Mouse (Mus musculus) kidney, adult 11 months (tissue): ENCODE results near the gene Ntng1.

ENCODE experiments used
- DNase-seq: peaks from one replicate; pipeline ENCODE4 v3.0.0; 2022

Ntng1 gene

DNA sequence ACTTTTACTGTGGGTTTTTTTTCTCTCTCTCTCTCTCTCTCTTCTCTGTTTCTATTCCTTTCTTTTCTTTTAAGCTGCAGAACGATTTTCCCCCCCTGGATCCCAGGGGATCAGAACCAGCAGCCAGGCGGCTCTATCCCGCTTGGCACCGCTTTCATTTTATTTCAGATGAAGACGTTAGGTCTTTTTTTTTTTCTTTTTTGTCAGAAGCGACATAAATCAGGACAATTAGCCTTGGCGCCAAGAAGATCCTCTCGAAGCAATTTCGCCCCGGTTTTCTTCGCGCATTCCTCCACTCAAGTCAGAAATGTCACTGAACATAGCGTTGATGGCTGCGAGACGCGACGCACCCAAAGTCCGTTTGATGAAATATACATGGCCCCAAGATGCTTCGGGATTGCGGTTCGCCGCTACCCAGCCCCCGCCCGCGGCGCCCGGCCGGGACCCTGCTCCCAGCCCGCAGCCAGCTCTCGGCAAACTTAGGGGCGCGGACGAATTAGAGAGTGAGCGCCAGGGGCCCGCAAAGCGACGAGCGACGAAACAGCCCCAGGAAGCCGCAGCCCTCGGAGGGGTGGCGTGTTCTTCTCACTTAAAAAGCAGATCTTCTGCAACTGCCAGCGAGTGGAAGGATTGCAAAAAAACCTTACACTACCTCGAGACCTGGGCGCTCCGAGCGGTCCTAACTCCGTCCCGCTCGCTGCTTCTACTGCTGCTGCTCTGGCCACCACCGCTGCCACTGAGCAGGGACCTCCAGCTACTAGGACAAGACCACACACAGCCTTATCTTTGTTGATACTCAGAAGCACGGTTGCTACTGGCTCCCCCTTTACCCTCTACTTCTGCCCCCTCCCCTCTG, at the start of gene Ntng1:
Gene Ntng1, minus strand, starts transcription at position 806 of the 856 bp plus-strand sequence.
- no peak for DNase-seq

DNA sequence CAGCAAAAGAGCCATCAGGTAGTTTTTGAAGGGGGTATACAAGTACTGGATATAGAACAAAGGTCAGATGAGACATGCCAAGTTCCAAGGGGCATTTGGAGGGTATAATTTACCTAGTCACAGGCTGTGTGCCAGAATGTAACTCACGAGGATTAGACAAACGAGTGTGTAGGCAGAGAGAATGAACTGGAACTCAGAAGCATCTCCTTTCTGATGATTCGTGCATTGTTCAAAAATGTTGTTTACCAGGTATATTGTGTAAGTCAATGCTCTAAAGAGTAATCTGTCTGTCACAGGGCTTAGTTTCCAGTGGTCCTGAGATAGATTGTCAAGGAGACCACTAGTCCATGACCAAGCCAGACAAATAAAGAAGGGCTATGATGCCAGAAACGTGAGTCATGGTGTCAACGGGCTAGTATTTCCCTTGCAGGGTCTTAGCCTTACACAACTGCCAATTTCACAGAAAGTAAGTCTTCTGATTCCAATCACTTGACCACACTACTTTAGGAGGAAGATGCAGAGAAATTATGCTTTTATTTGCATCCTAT, 43.7 kb upstream of the Ntng1 start:
- DNase-seq = peak; percentile 4

DNA sequence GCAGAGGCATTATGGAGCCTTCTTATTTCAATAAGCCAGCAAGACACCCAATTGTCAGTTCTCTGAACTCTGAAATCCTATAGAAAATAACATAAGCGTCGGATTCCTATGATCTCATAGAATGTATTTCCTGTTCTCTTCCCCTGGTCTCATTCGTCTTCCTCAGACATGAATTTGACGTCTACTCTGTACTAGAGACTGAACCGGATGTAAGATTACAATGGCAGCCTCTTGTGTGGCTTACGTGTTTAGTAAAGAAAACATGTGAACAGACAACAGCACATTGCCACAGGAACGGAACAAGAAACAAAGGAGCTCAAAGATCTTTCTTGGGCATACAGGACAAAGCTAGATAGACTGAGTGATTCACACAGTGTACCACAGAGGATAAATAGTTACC, 5.3 kb upstream of the Ntng1 start:
- no peak for DNase-seq

DNA sequence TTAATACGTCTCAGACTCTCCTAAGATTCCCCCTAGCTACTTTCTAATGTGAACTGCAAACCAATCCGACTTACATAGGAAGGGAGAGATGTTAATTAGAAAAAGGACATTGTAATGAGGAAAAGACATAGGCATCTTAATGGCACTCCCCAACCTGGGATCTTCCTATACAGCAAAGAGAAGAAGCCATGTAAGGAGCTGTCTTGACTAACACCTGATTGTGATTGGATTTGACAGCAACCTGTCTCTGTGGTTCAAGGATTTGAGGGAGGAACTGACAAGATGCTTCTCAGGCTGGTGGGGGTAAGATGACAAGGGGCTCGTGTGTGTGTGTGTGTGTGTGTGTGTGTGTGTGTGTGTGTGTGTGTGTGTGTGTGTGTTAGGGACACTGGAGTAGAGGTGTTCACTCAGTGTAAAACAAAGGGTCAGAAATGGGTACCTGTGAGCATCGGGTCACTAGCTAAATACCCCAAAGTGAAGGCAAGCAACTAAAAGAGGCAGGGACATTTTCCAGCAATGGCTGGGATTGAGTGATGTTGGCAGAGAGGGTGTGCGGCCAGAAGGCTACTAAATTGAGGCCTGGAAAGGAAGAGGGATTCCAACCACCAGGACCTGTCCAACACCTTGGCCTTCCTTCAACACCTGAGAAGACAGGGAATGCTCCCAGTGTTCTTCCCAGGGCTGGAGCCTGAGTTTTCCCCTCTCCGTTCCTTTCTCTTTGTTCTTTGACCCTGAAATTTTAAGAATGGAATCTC, 667 bp upstream of the Ntng1 start:
- no peak for DNase-seq

DNA sequence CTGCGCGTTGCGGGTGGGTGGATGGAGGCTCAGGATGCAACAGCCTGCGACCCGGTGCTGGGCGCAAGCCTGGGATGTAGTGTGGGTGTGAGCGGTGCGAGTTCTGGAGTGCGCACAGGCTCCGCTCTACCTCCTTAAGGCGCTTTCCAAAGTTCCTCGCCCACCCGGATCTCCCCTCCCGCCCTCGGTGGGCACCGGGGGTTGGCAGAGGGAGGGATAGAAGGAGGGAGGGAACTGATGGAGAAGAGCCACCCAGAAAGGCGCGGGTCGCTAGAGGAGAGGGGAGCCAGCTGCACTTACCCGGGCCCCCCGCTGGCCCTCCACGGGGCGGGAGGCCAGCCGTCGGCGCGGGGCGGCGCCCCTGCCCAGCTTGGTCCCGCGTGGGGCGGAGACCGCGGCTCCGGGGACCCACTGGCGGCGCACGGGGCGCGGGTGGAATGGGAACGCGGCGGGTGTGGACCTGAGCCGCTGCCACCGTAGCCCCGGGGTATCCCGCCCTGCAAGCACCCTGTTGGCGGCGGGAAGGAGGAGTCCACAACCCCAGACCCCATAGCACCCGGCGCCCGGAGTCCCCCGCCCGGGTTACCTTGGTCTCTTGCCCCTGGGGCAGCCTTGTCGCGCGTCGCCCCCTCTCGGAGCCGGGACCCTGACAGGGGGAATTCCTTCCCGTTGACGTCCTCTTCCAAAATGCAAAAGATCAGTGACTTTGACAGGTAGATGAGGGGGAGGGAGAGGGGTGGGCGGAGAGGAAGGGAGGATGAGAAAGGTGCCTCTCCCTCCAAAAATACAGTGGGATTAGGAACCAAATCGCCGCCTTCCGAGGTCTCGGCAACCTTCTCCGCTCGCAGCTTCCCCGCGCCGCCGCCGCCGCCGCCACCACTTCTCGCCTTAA, 1.3 kb downstream of the Ntng1 start:
- DNase-seq = no peak

DNA sequence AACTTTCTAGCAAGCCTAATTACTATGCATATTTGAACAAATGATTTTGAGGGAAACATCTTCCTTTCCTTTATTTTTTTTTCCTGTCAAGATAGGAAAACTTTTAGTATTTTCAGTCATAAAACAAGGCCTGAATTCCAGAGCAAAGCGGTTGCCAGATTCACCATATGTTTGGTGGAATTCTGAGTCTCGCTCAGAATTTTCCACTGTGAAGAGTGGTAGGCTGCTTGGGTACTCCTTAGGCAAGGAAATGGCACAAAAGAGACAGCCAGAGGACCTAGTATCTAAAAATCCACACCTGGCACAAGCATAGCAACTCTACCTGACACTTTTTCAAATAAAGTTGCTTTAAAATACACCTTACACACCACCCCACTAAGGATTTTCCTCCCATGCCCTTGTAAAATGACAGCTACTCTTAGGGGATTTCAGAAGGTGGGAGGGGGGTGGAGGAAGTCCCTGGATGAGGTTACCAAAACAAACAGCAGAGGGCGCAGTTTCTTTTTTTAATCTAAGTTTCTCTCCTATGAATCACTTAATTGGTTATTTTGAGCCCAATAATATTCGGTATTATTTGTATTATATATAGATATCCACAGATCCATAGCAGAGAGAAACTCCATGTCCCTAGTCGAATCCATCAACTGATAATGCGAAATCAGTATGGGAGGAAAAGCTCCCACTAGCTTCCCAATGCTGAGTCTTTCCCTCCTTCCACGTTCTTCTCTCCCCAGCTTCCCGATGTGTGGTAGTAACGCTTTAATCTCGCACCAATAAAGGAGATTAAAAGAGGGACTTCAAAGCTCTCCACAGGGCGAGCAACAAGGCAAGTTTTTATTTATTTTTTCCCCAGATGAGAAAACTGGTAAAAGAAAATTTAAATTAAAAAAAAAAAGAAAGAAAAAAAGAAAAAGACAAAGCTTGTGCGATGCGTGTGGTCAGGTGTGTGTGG, 2.2 kb downstream of the Ntng1 start:
- DNase-seq = no peak

DNA sequence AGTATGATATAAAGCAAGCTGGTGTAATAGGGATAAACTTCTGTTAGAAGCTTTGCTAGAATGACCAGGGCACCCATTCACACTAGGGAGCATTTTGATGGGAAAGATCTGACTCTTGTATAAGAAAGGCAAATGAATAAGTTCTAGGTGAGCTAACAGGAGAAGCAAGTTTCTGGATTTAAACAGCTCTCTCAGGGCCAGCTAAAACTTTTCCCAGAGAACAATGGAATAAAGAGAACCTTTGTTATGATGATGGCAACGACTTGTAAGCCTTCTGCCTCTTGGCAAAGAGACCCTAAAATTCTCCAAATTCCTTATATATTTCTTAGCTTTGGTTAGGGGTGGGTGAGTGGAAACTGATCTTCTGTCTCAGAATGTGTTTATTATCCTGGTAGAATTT, 7.7 kb downstream of the Ntng1 start:
- DNase-seq = no peak

DNA sequence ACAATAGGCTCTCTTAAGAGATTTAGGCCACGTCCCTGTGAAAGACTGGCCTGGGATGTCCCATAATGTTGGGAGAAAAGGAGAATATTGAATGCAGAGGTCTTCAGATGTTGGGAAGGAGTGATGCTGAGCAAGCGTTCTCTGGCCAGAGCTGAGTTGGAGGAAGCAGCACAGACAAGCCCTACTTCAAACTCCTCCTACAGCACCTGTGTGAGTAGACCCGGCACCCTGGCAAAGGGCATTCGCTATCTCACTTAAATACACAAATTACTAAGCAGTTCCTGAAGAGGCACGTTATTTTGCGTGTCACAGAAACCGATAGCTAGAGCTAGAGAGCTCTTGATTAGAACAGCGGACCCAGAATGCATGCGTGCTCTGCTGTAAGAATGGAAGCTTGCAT, 10.7 kb downstream of the Ntng1 start:
- DNase-seq = no peak

DNA sequence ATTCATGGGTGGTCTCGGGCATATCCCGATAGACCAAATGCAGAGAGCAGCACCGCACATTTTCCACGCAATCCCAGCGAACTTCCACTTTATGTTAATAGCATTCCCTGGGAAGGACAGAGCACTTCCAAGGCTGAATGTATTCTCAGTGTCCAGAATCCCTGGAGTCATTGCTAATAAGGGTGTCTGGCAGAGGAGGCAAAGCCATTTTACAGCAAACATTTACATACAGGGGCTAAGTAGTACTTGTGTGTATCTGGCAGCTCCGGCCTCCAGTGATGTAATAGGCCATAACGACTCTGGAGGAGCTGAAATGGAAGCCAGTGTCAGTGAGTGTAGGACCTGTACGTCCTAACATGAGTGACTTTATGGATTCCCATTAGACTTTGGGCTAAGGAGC, 11.5 kb downstream of the Ntng1 start:
- DNase-seq = no peak

DNA sequence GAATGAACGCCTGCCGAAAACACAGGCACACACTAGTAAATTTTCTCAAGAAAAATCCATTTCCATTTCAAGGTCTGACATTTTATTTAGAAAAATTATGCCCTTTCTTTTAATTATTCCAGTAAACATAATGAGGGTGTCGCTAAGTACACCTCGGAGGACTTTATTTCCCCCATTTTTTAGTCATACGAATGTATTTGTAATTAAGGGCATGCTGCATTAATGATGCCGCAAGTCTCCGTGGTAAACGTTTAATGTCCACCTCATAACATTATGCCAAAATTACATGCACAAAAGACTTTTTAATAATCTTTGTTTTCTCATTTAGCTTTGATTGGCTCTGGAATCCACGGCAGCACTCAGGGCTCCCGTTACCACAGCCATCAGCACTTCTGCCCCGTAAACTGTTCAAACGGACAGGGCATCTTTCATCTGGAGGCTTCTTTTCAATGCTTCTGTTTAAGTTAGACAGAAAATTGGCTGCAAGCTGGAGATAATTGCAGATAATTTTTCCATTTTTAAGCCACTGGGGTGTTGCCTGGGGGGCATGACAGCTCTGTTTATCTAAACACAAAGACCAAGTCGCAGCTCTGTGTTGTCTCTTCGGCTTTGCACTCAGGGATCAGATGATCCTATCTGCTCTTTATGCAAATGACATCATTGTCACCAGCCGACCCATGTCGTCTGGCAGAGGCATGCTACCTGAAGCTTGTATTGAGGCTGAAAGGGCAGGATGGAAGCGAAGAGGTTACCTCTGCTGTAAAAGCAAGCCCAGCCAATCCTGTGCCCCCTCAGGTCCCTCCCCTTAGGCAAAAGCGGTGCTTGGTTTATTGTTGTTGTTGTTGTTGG, 12.5 kb downstream of the Ntng1 start:
- DNase-seq = no peak

DNA sequence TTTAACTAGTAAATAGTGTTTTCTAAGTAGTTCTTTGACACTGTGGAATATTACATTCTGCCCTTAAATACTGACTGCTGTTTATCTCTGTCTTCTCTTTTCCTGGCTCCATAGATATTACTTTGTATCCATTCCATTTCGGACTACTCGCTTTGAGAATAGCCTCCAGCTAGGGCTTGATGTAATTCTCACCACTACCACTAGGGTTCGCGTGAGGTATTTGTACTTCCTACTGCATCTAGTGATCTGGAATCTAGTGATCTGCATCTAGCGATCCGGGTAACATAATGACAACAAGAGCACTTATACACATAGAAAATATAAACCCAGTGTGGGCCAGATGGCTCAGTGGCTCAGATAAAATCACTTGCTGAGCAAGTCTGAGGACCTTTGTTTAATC, 14.2 kb downstream of the Ntng1 start:
- no peak for DNase-seq

DNA sequence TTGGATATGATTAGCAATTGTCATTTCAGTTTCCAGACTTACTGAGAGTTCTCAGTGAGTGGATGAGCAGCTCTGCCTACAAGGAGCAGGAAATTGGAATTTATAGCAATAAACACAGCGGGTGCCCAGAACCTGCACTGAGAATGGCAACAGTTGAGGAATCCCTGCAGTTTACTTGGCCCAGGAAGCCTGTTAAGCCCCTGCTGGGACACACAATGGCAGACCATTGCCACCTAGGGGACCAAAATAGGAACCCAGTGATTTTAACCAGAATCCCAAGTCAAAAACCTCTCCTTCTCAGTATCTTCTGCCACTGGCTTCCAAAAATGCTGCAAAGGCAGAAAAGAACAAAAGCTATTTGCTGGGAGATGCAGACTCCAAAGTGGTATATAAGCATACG, 37.8 kb downstream of the Ntng1 start:
- DNase-seq = no peak

DNA sequence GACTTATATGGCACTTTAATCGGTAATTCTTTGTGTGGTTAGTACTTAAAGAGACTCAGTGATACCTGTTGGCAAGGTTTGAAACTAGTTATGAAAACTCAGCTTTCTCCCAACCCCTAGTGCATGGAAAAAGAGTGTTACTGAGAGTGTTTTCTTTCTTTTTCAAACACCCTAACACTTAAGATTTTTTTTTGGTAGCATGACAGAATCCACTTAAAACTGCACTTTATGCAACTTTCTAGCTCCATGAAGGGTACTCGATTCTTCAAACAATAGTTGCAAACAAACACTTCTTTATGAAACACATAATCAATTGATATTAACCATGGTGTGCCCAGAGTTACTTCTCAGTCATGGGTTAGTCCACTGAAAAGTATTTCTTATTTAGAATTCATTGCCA, 49.4 kb downstream of the Ntng1 start:
- no peak for DNase-seq

DNA sequence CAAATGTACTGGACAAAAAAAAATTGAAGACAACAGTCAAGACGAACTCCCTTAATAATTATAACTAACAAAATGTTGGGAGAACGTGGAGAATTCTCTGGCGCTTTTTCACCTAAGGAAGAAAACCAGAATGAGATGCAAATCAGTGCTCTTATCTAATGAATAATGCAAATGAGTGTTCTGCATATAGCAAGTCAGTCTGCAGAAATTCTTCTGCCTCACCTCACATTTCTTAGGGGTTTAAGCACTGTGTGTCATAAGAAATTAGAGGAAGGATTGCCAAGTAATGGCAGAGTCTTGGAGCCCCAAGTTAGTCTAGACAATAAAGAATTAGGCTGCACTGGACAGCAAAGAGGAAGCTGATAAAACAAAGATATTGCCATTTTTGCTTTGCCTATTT, 49.8 kb downstream of the Ntng1 start:
- DNase-seq = no peak

DNA sequence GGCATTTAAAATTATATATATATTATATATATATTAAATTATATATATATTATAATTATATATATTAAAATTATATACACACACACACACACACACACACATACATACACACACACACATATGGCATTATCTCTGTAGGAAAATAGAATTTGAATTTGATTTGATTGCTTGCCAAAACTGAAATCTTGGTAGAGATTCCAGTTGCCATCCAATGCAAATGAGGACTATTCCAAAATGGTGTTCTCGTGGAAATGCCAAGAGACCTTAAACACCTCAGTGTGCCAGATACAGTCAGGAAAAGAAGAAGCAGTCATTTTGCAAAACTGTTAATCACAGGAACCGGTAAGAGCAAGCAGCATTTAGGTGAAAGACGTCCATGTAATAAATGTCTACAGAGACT, 51.3 kb downstream of the Ntng1 start:
- no peak for DNase-seq

DNA sequence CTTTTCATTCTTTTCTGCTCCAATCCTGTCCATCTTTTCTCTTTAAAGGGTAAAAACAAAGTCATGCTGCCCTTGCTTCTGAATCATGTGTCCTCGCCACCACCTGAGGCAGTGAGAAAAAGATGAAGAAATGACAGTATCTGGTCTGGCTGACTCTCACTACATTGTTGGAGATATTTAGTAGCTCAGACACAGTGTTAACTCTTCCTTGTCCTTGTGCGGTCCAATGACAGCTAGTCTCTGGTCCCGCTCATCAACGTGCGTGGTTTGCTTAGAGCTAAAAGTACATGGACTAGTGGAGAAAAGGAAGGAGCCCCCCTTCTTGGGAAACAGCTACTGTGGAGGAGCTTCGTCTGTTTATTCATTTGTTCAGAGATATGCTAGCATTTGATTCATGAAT, 56.6 kb downstream of the Ntng1 start:
- no peak for DNase-seq

DNA sequence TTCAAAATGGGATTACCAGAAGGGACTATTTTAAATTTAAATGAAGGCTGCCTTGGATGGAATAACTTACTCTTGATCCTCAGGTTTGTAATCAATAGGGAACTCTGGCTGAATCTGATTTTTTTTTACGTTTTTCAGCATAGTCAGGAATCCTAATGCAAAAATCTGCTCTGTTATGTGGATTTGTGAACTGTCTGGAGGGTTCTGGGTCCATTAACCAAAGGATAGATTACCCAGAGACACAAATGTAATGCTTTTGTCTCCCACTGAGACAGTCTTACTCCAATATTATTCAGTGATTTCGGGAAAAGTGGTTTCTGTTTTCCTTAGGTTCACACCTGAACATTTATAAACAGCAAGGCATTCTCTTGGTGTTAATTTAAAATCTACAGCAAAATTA, 58.5 kb downstream of the Ntng1 start:
- DNase-seq = no peak

DNA sequence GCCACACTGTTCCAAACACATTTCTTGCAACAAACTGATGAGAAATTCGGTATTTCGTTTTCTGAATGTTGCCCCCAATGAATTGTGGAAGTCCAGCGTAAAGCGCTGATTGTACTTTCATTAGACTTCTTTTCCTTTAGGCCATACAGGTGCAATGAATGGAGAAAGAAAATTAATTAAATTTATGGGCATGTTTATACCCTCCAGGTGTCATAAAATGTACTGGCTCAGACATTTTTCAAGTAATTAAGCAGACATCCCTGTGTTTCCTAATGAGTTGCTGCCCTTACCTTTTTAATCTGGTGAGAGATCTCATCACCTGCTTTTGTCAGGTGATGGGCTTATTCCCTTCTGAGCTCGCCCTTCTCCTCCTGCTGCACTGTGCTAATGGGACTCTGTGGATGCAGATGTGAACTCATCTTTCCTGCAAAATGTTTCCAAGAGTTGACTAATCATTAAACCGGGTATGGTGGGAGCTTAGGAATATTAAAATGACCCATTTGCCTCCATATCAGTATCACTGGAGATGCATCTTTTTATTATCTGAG, 79.0 kb downstream of the Ntng1 start:
- DNase-seq = no peak

DNA sequence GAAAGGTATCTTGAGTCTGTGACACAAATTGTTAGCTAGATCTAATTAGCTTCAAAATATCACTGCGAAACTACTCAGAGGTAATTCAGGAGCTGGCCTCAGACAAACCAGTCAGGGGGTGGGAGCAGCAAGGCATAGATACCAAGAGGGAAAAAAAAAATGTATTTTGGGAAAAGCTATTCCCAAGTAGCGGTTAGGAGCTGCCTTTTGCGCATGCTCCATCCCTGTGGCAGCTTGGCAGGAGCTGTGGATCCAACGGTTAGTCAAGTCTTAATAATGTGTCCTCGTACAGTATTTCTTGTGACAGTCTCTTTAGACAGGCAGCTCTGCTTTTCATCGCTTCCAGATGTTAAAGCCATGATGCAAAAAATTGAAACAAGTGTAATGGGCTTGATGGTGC, 87.9 kb downstream of the Ntng1 start:
- DNase-seq = no peak

DNA sequence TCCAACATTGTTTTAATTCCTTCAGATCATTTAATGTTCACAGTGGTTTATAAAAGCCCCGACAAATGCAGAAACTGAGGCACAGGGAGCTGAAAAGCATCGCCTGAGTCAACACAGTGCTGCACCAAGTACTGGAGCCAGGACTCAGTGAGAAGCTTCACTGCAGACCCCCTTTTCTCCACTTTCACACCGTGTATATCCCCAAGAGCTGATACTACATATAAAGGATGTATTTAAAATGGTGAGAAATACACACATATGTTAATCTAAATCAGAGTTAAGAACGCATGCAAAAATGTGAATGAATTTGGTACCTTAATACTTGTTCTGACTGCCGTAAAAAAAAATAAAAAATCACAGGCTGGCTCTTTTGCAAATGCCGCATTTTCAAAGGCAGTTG, 88.4 kb downstream of the Ntng1 start:
- no peak for DNase-seq

DNA sequence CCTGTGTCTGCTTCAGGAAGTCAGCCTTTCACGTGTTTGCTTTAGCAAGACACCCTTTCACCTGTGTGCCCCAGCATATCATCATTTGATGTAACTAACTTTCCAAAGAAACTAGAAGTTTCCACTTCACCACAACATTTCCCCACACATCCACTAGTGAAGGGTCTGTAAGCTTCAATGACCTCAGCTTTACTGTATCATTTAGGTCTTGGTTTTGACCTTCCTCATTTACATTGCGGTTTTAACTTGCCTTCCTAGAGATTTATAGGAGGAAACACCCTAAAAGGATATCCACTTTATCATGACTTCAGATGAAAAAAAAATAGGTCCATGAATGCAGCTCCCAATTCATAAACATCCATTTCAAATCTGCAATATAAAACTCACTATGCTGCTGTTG, 89.7 kb downstream of the Ntng1 start:
- no peak for DNase-seq
